Mouse (Mus musculus) lung, embryonic 16.5 days (tissue): ENCODE results near the gene Gm26938. TPM values are rescaled to one million over a fixed set of nuclear protein-coding genes. Genes with fewer than 3 reads are reported as not detected.

Experiments
- ATAC-seq: fragments of 200-750 bp; cut with Nextera tagmentation; 2 replicates; pipeline ENCODE4 v1.8.0; 2017; ENCODE audit warnings: low read depth, mild to moderate bottlenecking, moderate library complexity
- H3K27ac ChIP-seq: fragments of 300-500 bp; sonication (generic); 2 replicates; pipeline ENCODE4 v1.5.1; 2014; ENCODE audit warnings: mild to moderate bottlenecking, control low read depth, low read length
- H3K27me3 ChIP-seq: fragments of 300-500 bp; sonication (generic); 2 replicates; pipeline ENCODE4 v1.6.1; 2014; ENCODE audit warnings: low read depth, low read length, mixed read lengths; ENCODE audit not compliant: control insufficient read depth, insufficient read depth
- H3K36me3 ChIP-seq: fragments of 300-500 bp; sonication (generic); 2 replicates; pipeline ENCODE4 v1.6.1; 2014; ENCODE audit warnings: low read length; ENCODE audit not compliant: control insufficient read depth, insufficient read depth
- H3K4me1 ChIP-seq: fragments of 300-500 bp; sonication (generic); replicated peaks from 2 replicates; pipeline ENCODE4 v1.6.1; 2014; ENCODE audit warnings: low read length, mixed read lengths; ENCODE audit not compliant: control insufficient read depth, insufficient read depth
- H3K4me2 ChIP-seq: fragments of 300-500 bp; sonication (generic); 2 replicates; pipeline ENCODE4 v1.6.1; 2014; ENCODE audit warnings: low read depth, low read length, control low read depth
- H3K4me3 ChIP-seq: fragments of 300-500 bp; sonication (generic); 2 replicates; pipeline ENCODE4 v1.5.1; 2014; ENCODE audit warnings: mild to moderate bottlenecking, low read length, control low read depth
- H3K9ac ChIP-seq: fragments of 300-500 bp; sonication (generic); 2 replicates; pipeline ENCODE4 v1.6.1; 2014; ENCODE audit warnings: low read length, control low read depth
- H3K9me3 ChIP-seq: fragments of 300-500 bp; sonication (generic); 2 replicates; pipeline ENCODE4 v1.6.1; 2016; ENCODE audit warnings: low read length; ENCODE audit not compliant: control insufficient read depth
- WGBS: fragments of 180-500 bp; shearing (Covaris S2); extraction: QIAGEN DNeasy Blood & Tissue Kit; methylation state at CpG from one replicate; pipeline ENCODE4 v1.1.7; 2014; 5-methylcytosine and 5-hydroxymethylcytosine counted together
- polyA plus RNA-seq: library from polyadenylated mRNA; unstranded; fragments of >200 nt; fragmentation: Nextera tagmentation; extraction: Ambion mirVana; gene quantifications from 2 replicates; pipeline ENCODE4 v1.2.1, GENCODE M21; 2015

Gm26938 gene
- polyA plus RNA-seq: not detected in 2 replicates

DNA sequence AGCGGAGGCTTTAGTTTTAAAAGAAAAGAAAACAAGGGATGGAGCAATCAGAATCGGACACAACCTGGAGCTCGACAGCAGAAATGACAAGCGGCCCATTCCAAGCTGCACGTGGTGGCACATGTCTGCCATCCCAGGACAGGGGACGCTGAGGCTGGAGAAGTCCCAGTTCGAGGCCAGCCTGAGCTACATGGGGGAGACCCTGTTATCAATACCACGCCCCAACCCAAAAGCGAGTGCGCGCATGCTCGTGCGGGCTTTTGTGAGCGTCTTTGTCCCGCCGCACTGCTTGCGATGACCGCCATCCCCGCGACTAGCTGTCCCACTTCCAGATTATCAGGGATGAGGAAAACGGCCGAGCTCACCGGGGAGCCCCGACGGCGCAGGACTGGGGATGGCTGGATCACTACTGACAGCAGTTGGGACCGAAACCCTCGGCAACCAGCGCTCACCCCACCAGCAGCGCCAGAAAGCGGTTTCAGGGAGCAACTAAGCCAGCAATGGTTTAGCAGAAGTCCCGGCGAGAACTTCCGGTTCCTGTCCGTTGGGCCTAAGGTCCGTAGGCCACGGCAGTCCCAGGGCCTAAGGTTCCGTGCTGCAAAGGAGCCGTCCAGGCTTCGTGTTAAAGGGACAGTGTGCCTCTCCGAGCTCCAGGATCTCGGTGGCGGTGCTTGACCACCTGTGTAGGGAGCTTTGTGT lies at the start of gene Gm26938, which contains the start of gene Psmg3:
Gm26938 (minus strand) TSS at position 51 of the 699 bp plus-strand sequence.
Psmg3 (minus strand) TSS at position 529 of the 699 bp plus-strand sequence.
- H3K4me2 ChIP-seq: peak within 1 kb of the TSS; percentile 81
- no peaks in the 10 kb centered on the region for H3K9me3 ChIP-seq
- H3K27me3 ChIP-seq: no peaks in the 10 kb centered on the region
- H3K4me3 ChIP-seq: peak within 1 kb of the TSS; percentile 99
- H3K27ac ChIP-seq: peak within 1 kb of the TSS; percentile 59
- H3K36me3 ChIP-seq: peaks cover 17% of the 10 kb centered on the region
- H3K4me1 ChIP-seq: peaks cover 8% of the 10 kb centered on the region
- ATAC-seq: peak; percentile 89
- peak within 1 kb of the TSS; percentile 89 for H3K9ac ChIP-seq
- WGBS: 1% methylated on average over 43 of the region's 43 CpGs

DNA sequence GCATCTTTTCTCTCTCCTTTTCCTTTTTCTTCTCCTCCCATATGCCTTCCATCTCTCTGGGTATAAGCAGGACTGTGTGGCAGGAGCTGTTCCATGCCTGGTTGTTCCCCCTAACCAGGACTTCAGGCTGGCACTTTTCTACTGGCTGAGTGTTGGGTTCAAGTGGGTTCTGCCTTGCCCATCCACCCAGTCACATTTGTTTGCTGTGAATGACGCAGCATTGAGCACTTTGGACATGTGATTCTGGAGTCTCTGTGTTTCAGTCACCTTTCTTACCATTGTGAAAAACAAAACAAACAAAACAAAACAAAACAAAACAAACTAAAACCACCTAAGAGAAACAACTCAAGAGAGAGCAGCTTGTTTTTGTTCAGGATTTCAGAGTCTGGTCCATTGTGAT lies 45.3 kb upstream of the Gm26938 start:
- H3K36me3 ChIP-seq: no peaks in the 10 kb centered on the region
- H3K4me3 ChIP-seq: no peak overlapping the region
- H3K4me1 ChIP-seq: no peaks in the 10 kb centered on the region; the same call in 1 of the 2 replicates
- H3K9me3 ChIP-seq: no peaks in the 10 kb centered on the region
- H3K9ac ChIP-seq: no peak overlapping the region
- ATAC-seq: no peak
- no peaks in the 10 kb centered on the region for H3K27me3 ChIP-seq
- 72% methylated on average over 1 of the region's 1 CpGs for WGBS
- H3K27ac ChIP-seq: no peak overlapping the region
- H3K4me2 ChIP-seq: no peak overlapping the region

DNA sequence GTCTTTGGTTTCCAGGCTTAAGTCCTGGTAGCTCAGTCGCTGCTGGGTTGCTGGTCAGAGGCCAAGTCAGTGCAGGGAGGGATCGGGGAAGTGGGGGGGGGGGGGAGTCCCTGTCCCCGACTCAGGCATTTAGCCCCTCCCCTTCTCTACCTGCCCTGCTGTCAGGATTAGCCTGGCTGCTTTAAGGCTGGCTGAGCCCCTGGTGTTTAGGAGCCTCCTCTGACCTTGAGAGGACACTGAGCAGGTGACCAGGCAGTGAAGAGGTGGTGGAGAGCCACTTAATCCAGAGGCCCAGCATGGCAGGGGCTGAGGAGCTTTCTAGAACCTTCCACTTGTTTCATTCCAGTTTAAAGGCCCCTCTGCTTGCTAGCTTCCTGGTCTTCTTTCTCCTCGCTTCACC lies 44.7 kb upstream of the Gm26938 start:
- H3K27me3 ChIP-seq: no peaks in the 10 kb centered on the region
- H3K4me2 ChIP-seq: no peak overlapping the region
- H3K4me3 ChIP-seq: no peak overlapping the region
- H3K9ac ChIP-seq: no peak overlapping the region
- peak; percentile 68 for ATAC-seq
- WGBS: 11% methylated on average over 4 of the region's 4 CpGs
- H3K9me3 ChIP-seq: no peaks in the 10 kb centered on the region
- no peak overlapping the region for H3K27ac ChIP-seq
- H3K4me1 ChIP-seq: no peaks in the 10 kb centered on the region; the same call in 1 of the 2 replicates
- no peaks in the 10 kb centered on the region for H3K36me3 ChIP-seq

DNA sequence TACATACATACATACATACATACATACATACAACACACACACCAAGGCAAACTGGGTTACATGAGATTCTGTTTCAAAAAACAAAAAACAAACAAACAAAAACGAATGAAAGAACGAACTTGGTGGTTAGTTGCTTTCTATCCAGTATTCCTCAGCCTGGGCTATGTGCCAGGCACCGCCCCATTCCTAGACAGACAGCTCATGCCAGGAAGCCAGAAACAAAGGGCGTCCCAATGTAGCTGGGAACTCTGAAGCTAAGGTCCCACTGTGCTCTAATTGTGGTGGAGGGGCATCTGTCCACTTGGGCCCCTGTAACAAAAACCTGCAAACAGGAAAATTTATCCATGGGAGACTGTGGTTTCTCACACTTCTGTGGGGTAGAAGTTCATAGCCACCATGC lies 36.6 kb upstream of the Gm26938 start:
- H3K9ac ChIP-seq: no peak overlapping the region
- no peak overlapping the region for H3K4me2 ChIP-seq
- H3K4me1 ChIP-seq: peaks cover 3% of the 10 kb centered on the region; the same call in 1 of the 2 replicates
- H3K4me3 ChIP-seq: no peak overlapping the region
- ATAC-seq: peak; percentile 70; the same call in 1 of the 2 replicates
- no peaks in the 10 kb centered on the region for H3K27me3 ChIP-seq
- WGBS: 16% methylated on average over 4 of the region's 4 CpGs
- H3K36me3 ChIP-seq: no peaks in the 10 kb centered on the region
- no peak overlapping the region for H3K27ac ChIP-seq
- H3K9me3 ChIP-seq: no peaks in the 10 kb centered on the region

DNA sequence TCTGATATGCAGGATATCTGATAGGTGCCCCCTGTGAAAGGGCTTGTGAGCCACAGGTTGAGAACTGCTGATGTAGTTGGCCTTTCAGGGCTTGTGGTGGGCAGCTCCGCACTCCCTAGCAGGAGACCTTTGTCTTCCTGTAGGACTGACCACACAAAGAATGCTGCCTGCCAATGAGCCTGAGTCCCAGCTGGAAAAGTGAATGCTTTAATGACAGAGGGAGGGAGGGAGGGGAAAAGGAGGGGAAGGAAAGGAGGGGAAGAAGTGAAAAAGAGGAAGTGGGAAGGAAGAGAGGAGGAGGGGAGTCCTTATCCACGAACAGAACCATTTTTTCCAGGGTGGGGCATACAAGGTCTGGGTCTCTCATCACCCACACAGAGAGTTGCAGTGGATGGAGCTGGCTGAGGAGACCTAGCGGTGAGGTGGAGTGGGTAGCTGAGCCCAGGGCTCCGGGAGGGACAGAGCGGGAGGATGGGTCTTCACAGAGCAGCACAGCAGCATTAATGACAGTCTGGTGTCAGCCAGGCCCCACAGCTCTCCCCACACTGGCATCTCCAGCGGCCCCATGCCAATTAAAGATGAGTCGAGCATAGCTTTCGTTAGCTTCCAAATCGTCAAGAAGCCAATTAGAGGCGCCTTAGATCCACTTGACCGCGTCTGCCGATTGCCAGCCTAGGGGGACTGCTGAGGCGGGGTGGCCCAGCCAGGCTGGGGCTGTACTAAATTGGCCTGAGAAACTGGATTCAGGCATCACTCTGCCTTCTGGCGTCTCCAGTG lies 34.3 kb upstream of the Gm26938 start:
- H3K4me3 ChIP-seq: no peak overlapping the region
- H3K4me2 ChIP-seq: no peak overlapping the region
- H3K9me3 ChIP-seq: no peaks in the 10 kb centered on the region
- WGBS: 59% methylated on average over 15 of the region's 15 CpGs
- H3K9ac ChIP-seq: no peak overlapping the region
- no peaks in the 10 kb centered on the region for H3K36me3 ChIP-seq
- no peak overlapping the region for H3K27ac ChIP-seq
- ATAC-seq: no peak
- peaks cover 3% of the 10 kb centered on the region; the same call in 1 of the 2 replicates for H3K4me1 ChIP-seq
- no peaks in the 10 kb centered on the region for H3K27me3 ChIP-seq

DNA sequence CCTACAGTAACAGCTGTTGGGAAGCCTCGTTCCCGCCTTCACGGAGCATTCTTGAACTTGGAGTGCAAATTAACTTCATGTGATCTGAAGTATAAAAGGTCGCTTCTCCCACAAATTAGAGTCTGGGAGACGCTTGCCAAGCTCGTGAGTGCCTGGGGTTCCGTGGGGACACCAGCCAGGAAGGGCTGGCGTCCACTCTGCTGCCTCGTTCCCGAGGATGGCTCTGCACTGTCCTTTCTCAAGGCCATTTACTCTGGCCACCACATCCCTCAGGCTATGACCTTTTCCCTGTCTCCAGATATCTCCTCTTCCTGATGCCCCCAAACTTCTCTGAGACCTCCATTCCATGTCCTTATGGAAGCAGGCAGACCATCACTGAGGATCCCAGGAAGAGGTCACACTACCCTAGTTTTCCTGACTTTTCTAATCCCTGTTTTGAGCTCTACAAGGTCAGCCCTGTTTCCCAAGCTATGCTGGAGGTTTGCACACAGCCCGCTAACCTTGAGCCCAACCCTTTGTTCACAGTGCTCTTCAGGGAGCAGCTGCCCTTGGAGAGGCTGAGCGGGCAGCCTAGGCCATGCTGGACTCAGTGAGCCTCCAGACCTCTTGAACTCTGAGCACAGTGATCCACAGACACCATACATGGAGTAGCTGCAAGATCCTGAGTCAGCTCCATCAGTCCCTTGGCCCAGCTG lies 23.6 kb upstream of the Gm26938 start:
- Histone ChIP-seq H3K36me3 (no peaks in the 10 kb centered on the region), H3K4me1 (no peaks in the 10 kb centered on the region), H3K4me3 (no peak overlapping the region), H3K4me2 (no peak overlapping the region), H3K27ac (no peak overlapping the region), H3K9me3 (peaks cover 3% of the 10 kb centered on the region; the same call in 1 of the 2 replicates), H3K27me3 (no peaks in the 10 kb centered on the region), H3K9ac (no peak overlapping the region)
- no peak for ATAC-seq
- 65% methylated on average over 12 of the region's 12 CpGs for WGBS

DNA sequence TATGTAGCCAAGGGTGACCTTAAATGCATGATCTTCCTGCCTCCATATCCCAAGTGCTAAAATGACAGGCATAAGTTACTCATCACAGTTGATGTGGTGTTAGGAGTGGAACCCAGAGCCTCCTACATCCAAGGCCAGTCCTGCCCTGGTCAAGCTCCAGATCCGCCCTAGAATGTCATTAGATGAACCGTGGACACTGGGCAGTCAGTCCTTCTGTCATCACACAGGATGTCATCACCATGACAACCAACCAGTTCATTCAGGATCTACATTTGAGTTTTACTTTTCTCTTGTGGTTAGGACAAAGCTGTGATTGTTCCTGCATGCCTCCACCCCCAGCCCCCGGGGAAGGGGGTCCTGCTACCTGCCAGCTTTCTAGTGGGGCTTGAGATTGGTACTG lies 12.9 kb upstream of the Gm26938 start:
- no peak for ATAC-seq
- Histone ChIP-seq H3K9me3 (peaks cover 2% of the 10 kb centered on the region; the same call in 1 of the 2 replicates), H3K27ac (no peak overlapping the region), H3K36me3 (no peaks in the 10 kb centered on the region), H3K4me3 (no peak overlapping the region), H3K9ac (no peak overlapping the region), H3K4me1 (no peaks in the 10 kb centered on the region), H3K4me2 (no peak overlapping the region), H3K27me3 (no peaks in the 10 kb centered on the region)
- 37% methylated on average over 3 of the region's 3 CpGs for WGBS

DNA sequence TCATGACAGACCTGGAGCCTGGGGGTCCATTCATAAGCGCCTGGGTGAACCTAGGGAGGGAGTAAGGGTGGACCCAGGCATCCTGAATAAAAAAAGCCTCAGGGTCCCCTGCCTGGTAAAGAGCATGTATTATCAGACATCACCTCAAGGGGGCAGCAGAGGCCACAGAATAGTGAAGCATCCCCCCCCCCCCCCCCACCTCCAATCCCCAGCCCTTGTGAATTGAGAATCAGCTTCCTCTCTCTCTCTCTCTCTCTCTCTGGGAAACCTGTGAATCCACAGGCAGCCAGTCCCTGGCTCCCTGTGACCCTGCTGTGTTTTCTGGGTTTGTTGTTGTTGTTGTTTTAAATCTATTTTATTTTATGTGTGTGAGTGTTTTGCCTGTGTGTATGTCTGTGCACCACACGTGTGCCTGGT lies 12.3 kb upstream of the Gm26938 start:
- ATAC-seq: peak; percentile 31; the same call in 1 of the 2 replicates
- no peaks in the 10 kb centered on the region for H3K36me3 ChIP-seq
- 21% methylated on average over 2 of the region's 2 CpGs for WGBS

DNA sequence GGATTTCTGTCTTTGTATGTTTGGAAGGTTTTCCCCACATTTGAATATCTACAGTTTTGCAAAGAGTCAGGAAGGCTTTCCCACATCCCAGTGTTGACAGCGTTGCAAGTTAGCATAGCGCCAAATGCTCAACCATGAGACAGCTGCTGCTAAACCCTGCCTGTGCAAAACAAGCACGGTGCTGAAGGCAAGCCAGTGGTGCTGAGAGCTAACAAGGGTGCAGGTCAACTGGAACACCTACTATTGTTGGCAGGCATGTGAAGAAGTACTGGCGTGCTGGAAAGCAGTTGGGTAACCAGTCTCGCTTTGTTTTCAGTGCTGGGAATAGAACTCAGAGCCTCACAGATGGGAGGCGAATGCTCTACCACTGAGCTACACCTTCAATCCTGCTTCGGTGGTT lies 9.5 kb upstream of the Gm26938 start:
- no peaks in the 10 kb centered on the region for H3K9me3 ChIP-seq
- no peak for ATAC-seq
- WGBS: 76% methylated on average over 7 of the region's 7 CpGs

More for the DNA sequence above, 12.3 kb upstream of the Gm26938 start:
- H3K4me2 ChIP-seq: no peak overlapping the region
- no peak overlapping the region for H3K27ac ChIP-seq
- no peaks in the 10 kb centered on the region for H3K27me3 ChIP-seq
- no peak overlapping the region for H3K4me3 ChIP-seq
- no peak overlapping the region for H3K9ac ChIP-seq
- H3K4me1 ChIP-seq: no peaks in the 10 kb centered on the region
- no peaks in the 10 kb centered on the region for H3K9me3 ChIP-seq

More for the DNA sequence above, 9.5 kb upstream of the Gm26938 start:
- H3K27ac ChIP-seq: no peak overlapping the region
- no peak overlapping the region for H3K4me3 ChIP-seq
- H3K27me3 ChIP-seq: no peaks in the 10 kb centered on the region
- no peaks in the 10 kb centered on the region for H3K36me3 ChIP-seq
- no peak overlapping the region for H3K4me2 ChIP-seq
- H3K4me1 ChIP-seq: no peaks in the 10 kb centered on the region
- H3K9ac ChIP-seq: no peak overlapping the region
